Mouse (Mus musculus): ENCODE results near the gene Eif2ak3.

- no peak for TF ChIP-seq POLR2A (IDR thresholded peaks at IDR 0.05; ENCODE audit: control insufficient read depth, extremely low read depth, insufficient read depth, low read length, poor library complexity)
- TF ChIP-seq CTCF (IDR thresholded peaks at IDR 0.05; ENCODE audit: borderline replicate concordance, control insufficient read depth, extremely low read depth, insufficient read depth, low read length, poor library complexity) = no peak
Measured at GRCm38 (mm10) chr6:70887993-70888392, 43.7 kb downstream of the Eif2ak3 start.

Measured in thymus, adult 2 months (tissue).